Mouse (Mus musculus) gastrocnemius, postnatal 14 days (tissue): ENCODE measurements around the gene Nup54. TPM values are rescaled to one million over a fixed set of nuclear protein-coding genes. Genes with fewer than 3 reads are reported as not detected.

Experiments used
- DNase-seq: peaks from one replicate; pipeline ENCODE4 v3.0.0; 2021; ENCODE audit warnings: mixed read lengths
- intact Hi-C: fragments of 180-260 bp; cut with DNase I; formaldehyde crosslinking; loops from one replicate; pipeline ENCODE4 v1.15.1; 2025; ENCODE audit warnings: low total_unique reads
- microRNA-seq, 2 experiments: library from miRNA; unstranded; fragments of <30 nt; microRNA quantifications; one replicate each; pipeline ENCODE4 v1.2.0; 2021
- total RNA-seq, 2 experiments: library from RNA; stranded (reverse); gene quantifications; 2 replicates each; pipeline ENCODE4 v1.2.3; 2021

The Nup54 gene
- total RNA-seq, 2 experiments from 2014 or later = 8.9 to 9.9 TPM

- peak; percentile 54 for DNase-seq
- intact Hi-C loops = loop anchor here (5.0 kb wide), 1 partner anchor 71 kb away; the partner anchor contains the start of gene Sdad1
Measured at GRCm38 (mm10) chr5:92383747-92384146, 51.3 kb downstream of the Nup54 start.

GRCm38 (mm10) chr5:92382349-92382679, 52.7 kb downstream of the Nup54 start:
- intact Hi-C loops = loop anchor here (5.0 kb wide), 1 partner anchor 70 kb away; the partner anchor contains the start of gene Sdad1
- DNase-seq = no peak

GRCm38 (mm10) chr5:92381550-92382348, 53.3 kb downstream of the Nup54 start:
- intact Hi-C loops = loop anchor here (5.0 kb wide), 1 partner anchor 69 kb away; the partner anchor contains the start of gene Sdad1
- peak; percentile 67 for DNase-seq

GRCm38 (mm10) chr5:92376795-92377405, 58.1 kb downstream of the Nup54 start:
- no peak for DNase-seq
- intact Hi-C loops = no loop called here

- intact Hi-C loops = no loop called here
- no peak for DNase-seq
Measured at GRCm38 (mm10) chr5:92375368-92375767, 59.7 kb downstream of the Nup54 start.

- intact Hi-C loops = no loop called here
- DNase-seq = no peak
Measured at GRCm38 (mm10) chr5:92374721-92375142, 60.3 kb downstream of the Nup54 start.

GRCm38 (mm10) chr5:92372605-92373004, 62.4 kb downstream of the Nup54 start:
- intact Hi-C loops = no loop called here

GRCm38 (mm10) chr5:92371361-92371976, 63.5 kb downstream of the Nup54 start:
- intact Hi-C loops = no loop called here
- no peak for DNase-seq

More at GRCm38 (mm10) chr5:92372605-92373004, 62.4 kb downstream of the Nup54 start:
- no peak for DNase-seq

- DNase-seq = no peak
- intact Hi-C loops = no loop called here
Measured at GRCm38 (mm10) chr5:92370891-92371290, 64.1 kb downstream of the Nup54 start.

GRCm38 (mm10) chr5:92370392-92370791, 64.6 kb downstream of the Nup54 start:
- no peak for DNase-seq
- intact Hi-C loops = no loop called here

- peak; percentile 82 for DNase-seq
- intact Hi-C loops = no loop called here
Measured at GRCm38 (mm10) chr5:92369151-92369994, 65.6 kb downstream of the Nup54 start.

- intact Hi-C loops = no loop called here
- no peak for DNase-seq
Measured at GRCm38 (mm10) chr5:92368392-92368791, 66.6 kb downstream of the Nup54 start.

GRCm38 (mm10) chr5:92366565-92366964, 68.5 kb downstream of the Nup54 start:
- intact Hi-C loops = no loop called here
- no peak for DNase-seq

Small RNA genes within 50 kb of the gene (microRNA-seq; reads per million reads assigned to microRNA genes)
- 0 reads per million in 2 experiments for gene Mir6415

Other genes with a start within 250 kb of the Nup54 start
- gene U90926, start 219.8 kb downstream of the Nup54 start, total RNA-seq = not detected
- under 1 TPM in 1 of 2 experiments, not detected in 1; 0.08 TPM for gene Ppef2, start 178.9 kb downstream of the Nup54 start, total RNA-seq
- gene Naaa, start 157.0 kb downstream of the Nup54 start, total RNA-seq = 1 to 10 TPM; 5.7 to 8.3 TPM
- 10 to 100 TPM; 16.2 TPM for gene Sdad1, start 124.7 kb downstream of the Nup54 start, total RNA-seq
- gene Cxcl9, start 107.1 kb downstream of the Nup54 start, total RNA-seq = 1 to 10 TPM in 1 of 2 experiments, under 1 TPM in 1; 0.90 to 1.4 TPM
- gene Art3, start 103.4 kb downstream of the Nup54 start, total RNA-seq = 100 to 1,000 TPM; 314 to 411 TPM
- under 1 TPM; 0.29 to 0.51 TPM for gene Cxcl10, start 86.3 kb downstream of the Nup54 start, total RNA-seq
- gene Scarb2, start 71.6 kb upstream of the Nup54 start, total RNA-seq = 10 to 100 TPM; 71.7 to 79.2 TPM
- not detected for gene Fam47e, start 119.8 kb upstream of the Nup54 start, total RNA-seq
- 100 to 1,000 TPM in 1 of 2 experiments, 10 to 100 TPM in 1; 84.1 to 108 TPM for gene Stbd1, start 167.8 kb upstream of the Nup54 start, total RNA-seq
- under 1 TPM; 0.08 to 0.18 TPM for gene Ccdc158, start 240.1 kb upstream of the Nup54 start, total RNA-seq
- gene Shroom3, start 248.2 kb upstream of the Nup54 start, total RNA-seq = 1 to 10 TPM; 1.2 to 1.7 TPM